Mouse (Mus musculus): ENCODE measurements at regions not wholly inside any gene's neighbourhood (a gene's known extent, or its start where the extent isn't known, plus 50 kb on each side); places are given as distances from the start of the nearest gene placed in this dataset.

DNA sequence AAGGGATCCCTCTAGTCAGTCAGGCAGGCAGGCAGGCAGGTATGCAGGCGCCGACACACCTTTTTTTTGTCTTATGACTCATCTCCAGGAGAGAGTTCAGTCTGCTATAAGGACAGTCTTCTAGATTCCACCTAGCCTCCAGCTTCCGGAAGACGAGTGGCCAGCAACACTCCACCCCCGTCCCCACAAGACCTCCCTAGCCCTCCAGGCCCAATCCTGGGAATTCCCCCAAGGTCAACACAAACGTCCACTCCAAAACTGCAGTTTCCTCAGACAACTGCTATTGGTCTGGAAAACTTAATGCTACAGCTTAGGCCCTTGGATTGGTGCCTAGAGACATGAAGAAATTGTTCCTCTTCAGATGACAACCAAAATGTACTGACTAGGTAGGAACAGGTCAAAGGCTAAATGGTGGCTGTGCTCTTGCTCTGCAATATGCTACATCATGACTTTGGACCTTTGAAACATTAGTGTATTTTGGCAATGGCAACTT is 233.3 kb upstream of the Ankrd55 start:
- Histone ChIP-seq H3K9me3 (replicated peaks) (no peaks in the 10 kb centered on the region), H3K27ac (replicated peaks) (no peak overlapping the region), H3K9ac (replicated peaks) (no peak overlapping the region), H3K4me1 (no peaks in the 10 kb centered on the region), H3K4me2 (no peak overlapping the region), H3K36me3 (no peaks in the 10 kb centered on the region), H3K27me3 (replicated peaks) (no peaks in the 10 kb centered on the region), H3K4me3 (replicated peaks) (no peak overlapping the region)
- no peak for ATAC-seq (ENCODE audit: low FRiP score)
- 86% methylated on average over 6 of the region's 6 CpGs for WGBS

DNA sequence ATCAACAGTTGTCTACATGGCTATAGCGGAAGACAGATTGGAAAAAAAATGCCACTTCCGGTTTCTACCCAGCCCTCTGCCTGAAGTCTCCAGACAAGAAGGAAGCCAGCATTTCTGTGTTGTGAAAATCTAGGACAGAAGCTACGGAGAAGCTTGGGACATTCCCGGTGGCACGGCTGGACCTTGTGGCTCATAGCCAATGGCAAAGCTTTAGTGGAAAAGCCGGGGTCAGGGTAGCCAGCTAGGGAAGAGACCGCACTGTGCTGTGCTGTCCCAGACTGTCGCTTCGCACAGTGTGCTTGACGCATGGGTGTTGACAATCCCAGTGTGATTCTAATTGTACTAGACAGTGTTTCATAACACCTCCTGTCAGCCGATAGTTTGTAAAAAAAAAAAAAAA is 230.0 kb upstream of the Ankrd55 start:
- no peak overlapping the region for H3K27ac ChIP-seq (replicated peaks)
- no peak overlapping the region for H3K9ac ChIP-seq (replicated peaks)
- 80% methylated on average over 11 of the region's 11 CpGs for WGBS
- no peaks in the 10 kb centered on the region for H3K4me1 ChIP-seq
- no peak overlapping the region for H3K4me2 ChIP-seq
- H3K9me3 ChIP-seq (replicated peaks): no peaks in the 10 kb centered on the region
- no peak overlapping the region for H3K4me3 ChIP-seq (replicated peaks)
- H3K27me3 ChIP-seq (replicated peaks): no peaks in the 10 kb centered on the region
- H3K36me3 ChIP-seq: no peaks in the 10 kb centered on the region
- no peak for ATAC-seq (ENCODE audit: low FRiP score)

DNA sequence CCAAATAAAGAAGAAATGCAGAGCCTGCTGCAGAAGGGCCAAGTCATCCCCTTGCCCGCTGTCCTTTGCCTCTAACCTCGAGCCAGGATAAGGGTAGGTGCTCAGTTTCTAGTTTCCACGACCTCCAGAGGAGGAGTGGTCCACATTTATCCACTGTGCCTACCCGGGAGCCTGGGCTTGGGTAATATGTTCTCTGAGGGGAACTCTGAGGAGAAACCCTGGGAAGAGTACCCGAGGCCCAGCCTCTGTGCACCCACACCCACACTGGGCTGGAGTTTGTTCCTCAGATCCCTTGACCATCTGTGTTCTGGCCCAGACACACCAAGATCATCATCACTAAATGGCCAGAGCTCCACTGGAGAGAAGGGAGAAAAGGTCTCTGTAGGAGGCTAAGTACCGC is 229.5 kb upstream of the Ankrd55 start:
- H3K36me3 ChIP-seq: no peaks in the 10 kb centered on the region
- no peak overlapping the region for H3K27ac ChIP-seq (replicated peaks)
- WGBS: 86% methylated on average over 6 of the region's 6 CpGs
- no peak overlapping the region for H3K4me2 ChIP-seq
- no peaks in the 10 kb centered on the region for H3K4me1 ChIP-seq
- H3K9ac ChIP-seq (replicated peaks): no peak overlapping the region
- no peaks in the 10 kb centered on the region for H3K9me3 ChIP-seq (replicated peaks)
- no peak overlapping the region for H3K4me3 ChIP-seq (replicated peaks)
- no peaks in the 10 kb centered on the region for H3K27me3 ChIP-seq (replicated peaks)
- no peak for ATAC-seq (ENCODE audit: low FRiP score)

DNA sequence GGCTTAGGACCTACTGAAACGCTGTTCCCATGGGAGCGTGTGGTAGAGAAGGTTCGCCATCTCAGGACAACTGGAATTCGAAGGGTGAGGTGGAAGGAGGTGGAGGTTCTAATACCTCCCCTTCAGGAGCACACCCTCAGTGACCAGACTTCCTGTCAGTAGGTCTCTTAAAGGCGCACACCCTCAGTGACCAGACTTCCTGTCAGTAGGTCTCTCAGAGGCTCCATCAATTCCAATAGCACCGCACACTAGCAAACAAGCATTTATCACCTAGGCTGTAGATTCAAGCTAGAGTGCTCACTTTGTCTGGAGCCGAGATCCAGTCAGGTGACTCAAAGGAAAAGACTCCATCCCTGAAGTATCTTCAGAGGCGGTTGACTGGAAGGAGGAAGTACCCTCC is 226.2 kb upstream of the Ankrd55 start:
- no peak overlapping the region for H3K9ac ChIP-seq (replicated peaks)
- H3K4me2 ChIP-seq: no peak overlapping the region
- no peak overlapping the region for H3K27ac ChIP-seq (replicated peaks)
- 89% methylated on average over 8 of the region's 8 CpGs for WGBS
- no peak overlapping the region for H3K4me3 ChIP-seq (replicated peaks)
- no peaks in the 10 kb centered on the region for H3K9me3 ChIP-seq (replicated peaks)
- H3K4me1 ChIP-seq: 0 out of 2 replicates have a peak, but pooled peaks cover 3% of the 10 kb centered on the region
- ATAC-seq (ENCODE audit: low FRiP score): no peak
- H3K27me3 ChIP-seq (replicated peaks): no peaks in the 10 kb centered on the region
- H3K36me3 ChIP-seq: no peaks in the 10 kb centered on the region

DNA sequence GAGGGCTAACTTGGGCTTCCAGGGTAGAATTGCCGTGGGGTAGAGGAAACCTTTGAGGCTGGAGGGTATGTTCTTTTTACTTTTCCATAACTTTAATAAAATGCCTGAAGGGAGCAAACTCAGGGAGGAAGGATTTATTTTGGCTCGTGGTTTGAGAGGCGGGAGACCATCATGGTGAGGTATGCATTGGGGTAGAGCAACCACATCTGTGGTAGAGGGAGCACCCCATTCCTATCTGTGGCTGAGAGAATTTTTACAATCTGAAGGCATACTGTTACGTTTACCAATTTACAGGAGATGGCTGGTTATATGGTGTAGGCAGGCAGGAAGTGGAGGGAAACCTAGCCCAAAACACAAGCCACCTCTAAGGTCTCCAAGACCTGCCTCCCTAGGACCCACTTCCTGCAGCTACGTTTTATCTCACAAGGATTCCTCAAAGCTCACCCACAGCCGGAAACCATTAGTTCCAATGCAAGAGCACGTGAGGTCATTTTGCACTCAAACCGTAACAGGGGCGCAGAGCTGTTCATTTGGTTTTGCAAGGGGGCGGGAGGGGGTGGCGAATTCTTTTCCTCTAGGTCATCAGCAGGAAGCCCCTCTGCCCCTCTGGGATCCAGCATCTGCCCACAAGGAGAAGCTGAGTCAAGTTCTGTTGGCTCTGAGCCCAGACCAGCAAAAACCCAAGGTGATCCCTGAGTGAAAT is 224.7 kb upstream of the Ankrd55 start:
- Histone ChIP-seq H3K9ac (replicated peaks) (no peak overlapping the region), H3K4me2 (no peak overlapping the region), H3K4me3 (replicated peaks) (no peak overlapping the region), H3K4me1 (0 out of 2 replicates have a peak, but pooled peaks cover 3% of the 10 kb centered on the region), H3K36me3 (no peaks in the 10 kb centered on the region), H3K9me3 (replicated peaks) (no peaks in the 10 kb centered on the region), H3K27ac (replicated peaks) (no peak overlapping the region), H3K27me3 (replicated peaks) (no peaks in the 10 kb centered on the region)
- ATAC-seq (ENCODE audit: low FRiP score): no peak
- WGBS: 60% methylated on average over 11 of the region's 11 CpGs

DNA sequence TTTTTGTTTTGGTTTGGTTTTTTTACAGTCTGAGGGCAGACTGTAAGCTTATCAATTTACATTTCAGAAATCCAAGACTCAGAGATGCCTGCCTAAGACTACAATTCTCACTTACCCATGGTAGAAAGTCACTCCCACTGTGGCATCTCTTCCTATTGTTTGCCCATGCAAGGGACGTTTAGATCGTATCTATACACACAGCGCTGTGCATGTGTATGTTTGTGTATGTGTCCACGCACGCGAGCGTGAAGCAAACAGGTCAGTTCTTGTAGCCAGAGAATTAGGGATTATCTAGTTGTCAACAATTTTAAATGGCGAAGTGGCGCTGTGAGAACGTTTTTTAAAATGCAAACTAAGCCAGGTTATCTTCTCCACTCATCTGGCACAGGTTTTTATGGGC is 223.6 kb upstream of the Ankrd55 start:
- no peak overlapping the region for H3K9ac ChIP-seq (replicated peaks)
- WGBS: 79% methylated on average over 10 of the region's 10 CpGs
- H3K27me3 ChIP-seq (replicated peaks): no peaks in the 10 kb centered on the region
- no peak for ATAC-seq (ENCODE audit: low FRiP score)
- H3K36me3 ChIP-seq: no peaks in the 10 kb centered on the region
- no peaks in the 10 kb centered on the region for H3K9me3 ChIP-seq (replicated peaks)
- H3K4me3 ChIP-seq (replicated peaks): no peak overlapping the region
- H3K4me1 ChIP-seq: 0 out of 2 replicates have a peak, but pooled peaks cover 3% of the 10 kb centered on the region
- no peak overlapping the region for H3K4me2 ChIP-seq
- no peak overlapping the region for H3K27ac ChIP-seq (replicated peaks)

DNA sequence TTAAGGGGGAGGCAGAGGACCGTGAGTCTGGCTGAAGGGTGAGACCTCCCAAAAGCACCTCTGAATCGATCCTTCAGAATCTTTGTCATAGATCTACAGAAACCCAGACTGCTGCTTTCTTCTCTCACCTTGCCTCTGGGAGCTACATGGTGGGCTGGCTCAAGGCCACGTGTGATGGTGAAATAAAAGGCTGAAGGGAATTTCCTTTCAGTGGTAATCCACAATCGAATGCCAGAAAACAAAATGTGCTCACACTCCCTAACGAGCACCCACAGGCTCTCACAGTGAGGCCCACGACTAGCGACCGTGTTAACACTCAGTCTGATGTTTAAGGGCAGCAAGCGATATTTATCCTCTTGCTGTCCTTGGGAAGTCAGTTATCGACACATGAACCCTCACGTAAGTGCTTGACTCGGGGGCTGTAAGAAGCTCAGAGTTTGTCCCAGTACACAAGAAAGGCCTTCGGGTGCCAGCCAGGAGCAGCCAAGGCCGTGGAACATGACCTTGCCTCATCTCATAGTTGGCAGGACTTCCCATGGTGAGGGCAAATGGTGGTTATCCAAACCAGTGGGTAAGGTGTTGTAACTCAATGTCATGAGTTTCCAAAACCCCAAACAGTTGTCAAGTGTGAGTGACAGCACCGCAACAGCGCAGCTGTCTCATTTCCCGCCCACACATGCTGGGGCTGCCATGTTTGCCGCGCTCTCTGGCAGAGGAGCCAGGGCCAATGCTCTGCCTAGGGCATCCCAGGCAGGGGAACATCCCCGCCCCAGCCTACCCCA is 221.0 kb upstream of the Ankrd55 start:
- no peaks in the 10 kb centered on the region for H3K36me3 ChIP-seq
- H3K4me3 ChIP-seq (replicated peaks): no peak overlapping the region
- no peak overlapping the region for H3K27ac ChIP-seq (replicated peaks)
- H3K9ac ChIP-seq (replicated peaks): no peak overlapping the region
- whole genome bisulfite sequencing: 81% methylated on average over 20 of the region's 20 CpGs
- no peaks in the 10 kb centered on the region for H3K9me3 ChIP-seq (replicated peaks)
- H3K4me2 ChIP-seq: no peak overlapping the region
- no peaks in the 10 kb centered on the region for H3K27me3 ChIP-seq (replicated peaks)
- no peak for ATAC-seq (ENCODE audit: low FRiP score)
- H3K4me1 ChIP-seq: 0 out of 2 replicates have a peak, but pooled peaks cover 3% of the 10 kb centered on the region

DNA sequence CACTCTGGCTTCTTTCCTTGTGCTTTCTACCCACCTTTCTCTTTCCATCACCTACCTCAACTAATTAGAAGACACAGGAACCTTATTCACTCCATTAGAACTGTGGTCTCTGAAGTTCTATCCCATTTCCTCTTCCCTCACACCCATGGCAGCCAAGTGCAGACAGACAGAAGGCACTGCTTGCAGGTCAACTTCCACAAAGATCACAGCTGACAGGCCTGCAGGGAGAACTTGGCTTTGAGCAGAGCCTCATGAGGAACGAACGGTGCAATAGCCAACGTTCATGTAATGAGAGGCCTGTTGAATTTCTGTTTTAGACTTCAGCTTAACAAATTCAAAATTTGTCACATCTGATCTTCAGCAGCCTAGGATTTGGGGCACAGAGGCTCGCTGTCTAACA is 217.5 kb upstream of the Ankrd55 start:
- Histone ChIP-seq H3K27ac (replicated peaks) (no peak overlapping the region), H3K27me3 (replicated peaks) (no peaks in the 10 kb centered on the region), H3K9me3 (replicated peaks) (no peaks in the 10 kb centered on the region), H3K4me2 (no peak overlapping the region), H3K4me1 (no peaks in the 10 kb centered on the region), H3K4me3 (replicated peaks) (no peak overlapping the region), H3K9ac (replicated peaks) (no peak overlapping the region), H3K36me3 (no peaks in the 10 kb centered on the region)
- no peak for ATAC-seq (ENCODE audit: low FRiP score)
- WGBS: 94% methylated on average over 4 of the region's 4 CpGs

DNA sequence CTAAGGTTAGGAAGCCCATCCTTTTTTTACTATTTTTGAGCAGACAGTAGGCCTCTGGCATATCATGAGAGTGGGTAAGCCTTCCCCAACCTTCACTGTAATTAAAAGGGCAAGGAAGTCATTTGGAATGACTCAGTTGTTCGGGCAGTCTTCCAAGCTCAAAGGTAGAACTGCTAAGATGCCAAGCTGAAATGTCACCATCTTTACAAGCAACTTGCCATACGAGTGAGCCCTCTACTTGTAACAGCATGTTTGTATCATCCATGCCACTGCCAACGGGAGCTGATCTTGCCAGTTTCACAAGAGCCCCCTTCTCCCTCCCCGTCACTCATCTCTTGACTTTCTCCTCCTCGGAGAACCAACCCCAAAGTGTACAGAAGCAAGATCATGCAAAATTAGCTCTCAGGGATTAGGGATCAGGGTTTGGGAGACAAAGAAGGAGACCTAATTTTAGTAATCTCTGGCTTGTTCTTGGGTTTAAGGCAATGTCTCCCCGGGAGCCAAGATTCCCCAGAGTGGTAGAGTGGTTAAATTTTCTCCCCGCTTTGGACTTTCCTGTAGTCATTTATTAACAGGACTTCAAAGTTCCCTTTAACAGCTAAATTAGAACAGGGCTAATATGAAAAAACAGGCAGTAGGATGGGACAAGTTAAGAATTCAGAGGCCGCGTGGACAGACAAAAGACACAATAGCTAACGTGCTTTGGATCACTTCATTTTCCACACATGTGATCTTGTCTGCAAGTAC is 216.9 kb upstream of the Ankrd55 start:
- no peak for ATAC-seq (ENCODE audit: low FRiP score)
- no peaks in the 10 kb centered on the region for H3K4me1 ChIP-seq
- no peak overlapping the region for H3K4me3 ChIP-seq (replicated peaks)
- no peak overlapping the region for H3K27ac ChIP-seq (replicated peaks)
- H3K9ac ChIP-seq (replicated peaks): no peak overlapping the region
- no peaks in the 10 kb centered on the region for H3K27me3 ChIP-seq (replicated peaks)
- no peaks in the 10 kb centered on the region for H3K36me3 ChIP-seq
- no peak overlapping the region for H3K4me2 ChIP-seq
- H3K9me3 ChIP-seq (replicated peaks): no peaks in the 10 kb centered on the region
- 86% methylated on average over 10 of the region's 10 CpGs for WGBS

DNA sequence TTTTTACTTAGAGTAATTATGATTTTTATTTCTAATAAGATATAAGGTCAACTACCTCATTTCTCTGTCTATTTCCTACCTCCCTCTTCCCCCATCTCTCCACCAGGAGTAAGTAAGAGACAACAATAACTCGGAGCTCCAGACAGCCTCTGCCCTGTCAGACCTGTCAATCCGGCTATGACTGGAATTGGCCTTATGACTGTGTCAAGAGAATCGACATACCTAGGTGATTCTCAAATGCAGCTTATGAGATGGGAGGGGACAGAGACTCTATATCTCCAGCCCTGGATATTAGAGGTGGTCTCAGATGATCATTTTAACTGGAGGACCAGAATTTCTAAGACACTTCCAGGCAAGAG is 216.3 kb upstream of the Ankrd55 start:
- Histone ChIP-seq H3K27ac (replicated peaks) (no peak overlapping the region), H3K4me3 (replicated peaks) (no peak overlapping the region), H3K4me1 (no peaks in the 10 kb centered on the region), H3K4me2 (no peak overlapping the region), H3K27me3 (replicated peaks) (no peaks in the 10 kb centered on the region), H3K9ac (replicated peaks) (no peak overlapping the region), H3K36me3 (no peaks in the 10 kb centered on the region), H3K9me3 (replicated peaks) (no peaks in the 10 kb centered on the region)
- no peak for ATAC-seq (ENCODE audit: low FRiP score)
- 92% methylated on average over 3 of the region's 3 CpGs for WGBS

DNA sequence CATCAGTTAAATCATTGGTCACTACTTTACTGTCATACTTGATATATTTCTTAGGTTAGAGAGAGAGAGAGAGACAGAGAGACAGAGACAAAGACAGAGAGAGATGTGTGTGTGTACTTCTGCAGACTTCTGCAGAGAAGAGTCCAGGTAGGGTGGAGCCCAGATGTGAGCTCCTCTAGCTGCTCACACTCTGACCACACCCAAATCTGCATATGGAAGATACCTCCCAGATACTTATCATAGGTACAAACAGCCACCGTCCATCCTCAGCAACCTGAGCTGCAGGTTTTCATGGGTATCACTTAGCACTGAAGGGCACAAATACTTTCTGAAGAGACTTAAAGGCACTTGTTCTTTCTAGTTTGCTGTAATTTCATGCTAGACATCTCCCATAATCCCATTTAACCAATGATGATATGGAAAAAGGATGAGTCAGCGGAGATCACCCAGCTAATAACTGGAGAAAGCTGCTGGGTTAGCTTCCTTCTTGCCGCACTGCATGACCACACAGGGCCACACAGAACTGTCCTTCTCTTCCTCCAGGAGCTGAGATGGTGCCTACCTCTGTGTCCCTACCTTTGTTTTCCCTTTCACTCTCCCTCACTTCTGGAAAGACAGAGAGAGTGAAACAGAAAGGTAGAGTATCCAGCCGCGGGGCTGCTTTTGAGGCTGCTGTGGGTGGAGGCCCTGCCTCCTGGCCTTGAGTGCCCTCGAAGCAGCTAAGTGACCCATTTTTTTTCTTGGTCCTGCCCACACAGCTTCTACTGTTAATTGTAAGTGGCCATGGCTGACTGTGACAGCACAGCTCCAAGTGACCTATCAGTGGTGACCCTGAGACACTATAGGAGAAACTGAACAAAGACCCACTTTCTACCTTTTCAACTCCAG is 214.5 kb upstream of the Ankrd55 start:
- H3K4me3 ChIP-seq (replicated peaks): no peak overlapping the region
- H3K27me3 ChIP-seq (replicated peaks): no peaks in the 10 kb centered on the region
- H3K9ac ChIP-seq (replicated peaks): no peak overlapping the region
- no peak for ATAC-seq (ENCODE audit: low FRiP score)
- H3K36me3 ChIP-seq: no peaks in the 10 kb centered on the region
- no peaks in the 10 kb centered on the region for H3K9me3 ChIP-seq (replicated peaks)
- no peak overlapping the region for H3K4me2 ChIP-seq
- no peak overlapping the region for H3K27ac ChIP-seq (replicated peaks)
- H3K4me1 ChIP-seq: no peaks in the 10 kb centered on the region
- 93% methylated on average over 6 of the region's 6 CpGs for WGBS

Data from neural tube, embryonic 15.5 days (tissue).